Mouse (Mus musculus) G1E (cell line): ENCODE results near the gene Gm13695.
"Not testable (repeated sequence)": the region's sequence is repeated elsewhere in the genome, so short reads cannot be mapped to it uniquely, and the experiment has no call there.

ENCODE experiments used
- CTCF ChIP-seq: IDR thresholded peaks from 2 replicates; pipeline ENCODE4 v1.5.1; 2012; ENCODE audit warnings: low read depth, low read length, inconsistent platforms, mixed read lengths
- GATA1 ChIP-seq: IDR thresholded peaks from 2 replicates; pipeline ENCODE4 v1.6.1; 2012; ENCODE audit warnings: borderline replicate concordance, low read length, inconsistent platforms, mixed read lengths

DNA sequence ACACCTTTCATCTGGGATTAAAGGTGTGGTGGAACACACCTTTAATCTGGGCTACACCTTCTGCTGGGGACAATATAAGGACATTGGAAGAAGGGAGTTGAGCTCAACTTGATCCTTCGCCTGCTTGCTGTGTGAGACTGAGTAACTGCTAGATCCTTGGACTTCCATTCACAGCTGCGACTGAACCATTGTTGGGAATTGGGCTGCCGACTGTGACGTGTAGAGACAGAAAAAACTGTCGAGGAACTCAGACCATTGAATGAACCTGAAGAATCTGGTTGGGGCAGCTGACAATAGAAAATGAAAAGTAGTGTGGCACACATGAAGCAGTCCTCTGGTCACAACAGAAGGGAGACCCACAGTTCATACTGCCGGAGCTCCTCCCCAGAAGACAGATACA lies 5.9 kb upstream of the Gm13695 start, which contains the start of gene Gm13693:
- not testable (repeated sequence) for TF ChIP-seq CTCF, GATA1
